Mouse (Mus musculus) left cerebral cortex, adult 18-20 months (tissue): ENCODE results near the gene Ahnak2. TPM values are rescaled to one million over a fixed set of nuclear protein-coding genes. Genes with fewer than 3 reads are reported as not detected.

Experiments used
- DNase-seq, 2 experiments: peaks; one replicate each; pipeline ENCODE4 v3.0.0; 2021 to 2022; ENCODE audit warnings: low spot score in 2 of 2, mixed read lengths in 1 of 2
- total RNA-seq, 2 experiments: library from RNA; stranded (reverse); gene quantifications; 2 replicates each; pipeline ENCODE4 v1.2.3; 2021

The Ahnak2 gene
- total RNA-seq, 2 experiments from 2014 or later = 5.8 to 6.6 TPM

- DNase-seq = no peak
Observed at GRCm38 (mm10) chr12:112762018-112762417, 40.4 kb downstream of the Ahnak2 start.

GRCm38 (mm10) chr12:112761411-112761810 is 41.0 kb downstream of the Ahnak2 start:
- no peak for DNase-seq

GRCm38 (mm10) chr12:112760154-112760926 is 42.1 kb downstream of the Ahnak2 start, which contains the start of gene Pld4:
Gene Pld4, plus strand, starts transcription at chr12:112760655.
- DNase-seq = no peak

- no peak for DNase-seq
Observed at GRCm38 (mm10) chr12:112759471-112759870, 43.0 kb downstream of the Ahnak2 start.

GRCm38 (mm10) chr12:112757896-112758295 is 44.6 kb downstream of the Ahnak2 start:
- no peak for DNase-seq

GRCm38 (mm10) chr12:112755900-112756299 is 46.6 kb downstream of the Ahnak2 start:
- no peak for DNase-seq

GRCm38 (mm10) chr12:112752399-112752798 is 50.1 kb downstream of the Ahnak2 start:
- DNase-seq = no peak

GRCm38 (mm10) chr12:112750976-112751375 is 51.5 kb downstream of the Ahnak2 start:
- DNase-seq = no peak

- DNase-seq = no peak
Observed at GRCm38 (mm10) chr12:112747606-112747970, 54.9 kb downstream of the Ahnak2 start.

GRCm38 (mm10) chr12:112746808-112747605 is 55.5 kb downstream of the Ahnak2 start:
- DNase-seq = no peak

- no peak for DNase-seq
Observed at GRCm38 (mm10) chr12:112746461-112746807, 56.0 kb downstream of the Ahnak2 start.

- no peak for DNase-seq
Observed at GRCm38 (mm10) chr12:112745716-112746115, 56.7 kb downstream of the Ahnak2 start.

GRCm38 (mm10) chr12:112744891-112745580 is 57.4 kb downstream of the Ahnak2 start:
- DNase-seq = no peak

- no peak for DNase-seq
Observed at GRCm38 (mm10) chr12:112744211-112744610, 58.2 kb downstream of the Ahnak2 start.

- DNase-seq = peak; percentile 85 to 90
Observed at GRCm38 (mm10) chr12:112743168-112743975, 59.1 kb downstream of the Ahnak2 start.

- no peak for DNase-seq
Observed at GRCm38 (mm10) chr12:112742768-112743167, 59.7 kb downstream of the Ahnak2 start.

- DNase-seq = no peak
Observed at GRCm38 (mm10) chr12:112739023-112739568, 63.4 kb downstream of the Ahnak2 start.

GRCm38 (mm10) chr12:112738281-112739022 is 64.0 kb downstream of the Ahnak2 start:
- no peak for DNase-seq

GRCm38 (mm10) chr12:112737761-112738160 is 64.7 kb downstream of the Ahnak2 start:
- DNase-seq = peak; percentile 58 to 63

GRCm38 (mm10) chr12:112737081-112737480 is 65.4 kb downstream of the Ahnak2 start:
- DNase-seq = no peak
